Mouse (Mus musculus) urinary bladder, postnatal 0 days (tissue): ENCODE results near the gene Nprl3. TPM values are rescaled to one million over a fixed set of nuclear protein-coding genes. Genes with fewer than 3 reads are reported as not detected.

Experiments used
- polyA plus RNA-seq: library from polyadenylated mRNA; unstranded; fragments of >200 nt; fragmentation: Nextera tagmentation; extraction: Ambion mirVana; gene quantifications from 2 replicates; pipeline ENCODE4 v1.2.1, GENCODE M21; 2015

The Nprl3 gene
- polyA plus RNA-seq: 28.2 and 30.8 TPM in 2 replicates

DNA sequence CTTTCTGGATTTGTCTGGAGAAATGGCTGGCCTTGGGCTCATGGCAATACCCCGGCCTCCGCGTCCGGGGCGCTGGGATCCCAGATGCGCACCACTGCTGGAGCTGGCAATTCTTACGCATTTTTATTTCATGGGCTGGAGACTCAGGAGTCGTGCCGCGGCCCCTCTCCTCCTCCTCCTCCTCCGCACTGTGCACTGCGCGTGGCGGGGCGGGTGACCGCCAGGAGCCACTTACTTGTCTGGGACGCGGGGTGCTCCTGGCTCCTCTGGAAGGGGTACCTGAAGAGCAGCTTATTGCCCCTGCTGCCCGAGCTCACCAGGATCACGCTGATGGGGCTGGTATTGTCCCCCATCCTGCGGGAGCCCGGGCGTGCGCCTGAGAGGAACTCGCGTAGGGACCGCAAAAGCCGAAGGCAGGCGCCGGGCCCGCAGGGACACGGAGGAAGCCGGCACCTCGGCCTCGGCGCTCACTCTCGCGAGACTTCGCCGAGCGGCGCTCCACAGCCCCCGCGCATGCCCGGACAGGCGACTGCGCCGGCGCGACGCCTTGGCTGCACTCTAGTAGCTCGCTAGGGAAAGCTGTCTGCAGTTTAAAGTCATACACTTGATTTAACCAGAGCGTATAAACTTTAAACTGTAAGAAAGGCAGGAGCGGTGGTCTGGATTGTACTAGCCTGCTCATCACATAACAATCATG is at the start of gene Nprl3:
Nprl3 (minus strand) TSS at position 520 of the 697 bp plus-strand sequence.

DNA sequence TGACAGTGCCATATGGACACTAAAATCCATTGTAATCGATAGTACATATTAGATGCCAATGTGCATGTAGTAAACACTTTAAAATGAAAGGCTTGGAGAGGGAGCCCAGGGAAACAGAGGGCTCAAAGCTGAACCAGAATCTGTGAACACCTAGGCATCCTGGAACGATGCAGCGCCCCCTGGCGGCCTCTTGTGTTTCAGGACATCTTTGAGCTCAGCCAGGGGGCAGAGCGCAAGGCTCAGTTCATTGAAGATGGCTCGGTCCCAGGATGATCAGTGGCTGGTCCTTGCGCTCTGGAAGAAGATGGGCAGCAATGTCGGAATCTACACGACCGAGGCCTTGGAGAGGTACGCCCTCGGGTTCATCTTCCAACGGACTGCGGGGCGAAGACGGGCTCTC is 32.4 kb upstream of the Nprl3 start, which contains the start of gene Hbq1a:
Hbq1a (plus strand) TSS at position 205 of the 400 bp plus-strand sequence.

DNA sequence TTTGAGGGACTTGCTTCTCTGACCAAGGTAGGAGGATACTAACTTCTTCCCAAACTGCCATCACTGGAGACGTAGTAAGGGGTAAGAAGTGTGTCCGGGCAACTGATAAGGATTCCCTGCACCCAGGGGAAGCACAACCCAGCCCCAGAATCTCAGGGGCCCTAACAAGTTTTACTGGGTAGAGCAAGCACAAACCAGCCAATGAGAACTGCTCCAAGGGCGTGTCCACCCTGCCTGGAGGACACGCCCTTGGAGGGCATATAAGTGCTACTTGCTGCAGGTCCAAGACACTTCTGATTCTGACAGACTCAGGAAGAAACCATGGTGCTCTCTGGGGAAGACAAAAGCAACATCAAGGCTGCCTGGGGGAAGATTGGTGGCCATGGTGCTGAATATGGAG is 28.7 kb upstream of the Nprl3 start, which contains the start of gene Hba-a2:
Hba-a2 (plus strand) TSS at position 287 of the 400 bp plus-strand sequence.

DNA sequence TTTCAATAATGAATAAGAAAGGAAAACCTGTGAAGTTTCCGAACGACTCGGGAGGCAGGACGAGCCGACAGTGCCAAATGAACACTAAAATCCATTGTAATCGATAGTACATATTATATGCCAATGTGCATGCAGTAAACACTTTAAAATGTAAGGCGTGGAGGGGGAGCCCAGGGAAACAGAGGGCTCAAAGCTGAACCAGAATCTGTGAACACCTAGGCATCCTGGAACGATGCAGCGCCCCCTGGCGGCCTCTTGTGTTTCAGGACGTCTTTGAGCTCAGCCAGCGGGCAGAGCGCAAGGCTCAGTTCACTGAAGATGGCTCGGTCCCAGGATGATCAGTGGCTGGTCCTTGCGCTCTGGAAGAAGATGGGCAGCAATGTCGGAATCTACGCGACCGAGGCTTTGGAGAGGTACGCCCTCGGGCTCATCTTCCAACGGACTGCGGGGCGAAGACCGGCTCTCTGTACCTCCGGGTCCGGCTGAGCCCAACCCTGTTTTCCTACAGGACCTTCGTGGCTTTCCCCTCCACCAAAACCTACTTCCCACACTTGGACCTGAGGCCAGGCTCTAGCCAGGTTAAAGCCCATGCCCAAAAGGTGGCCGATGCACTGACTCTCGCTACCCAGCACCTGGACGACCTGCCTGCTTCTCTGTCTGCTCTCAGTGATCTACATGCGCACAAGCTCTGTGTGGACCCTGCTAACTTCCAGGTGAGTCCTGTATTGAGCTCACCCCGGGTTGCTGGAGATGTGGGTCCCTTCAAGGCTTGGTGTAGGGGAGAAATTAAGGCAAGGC is 19.4 kb upstream of the Nprl3 start, which contains the start of gene Hbq1b:
Hbq1b (plus strand) TSS at position 271 of the 798 bp plus-strand sequence.

DNA sequence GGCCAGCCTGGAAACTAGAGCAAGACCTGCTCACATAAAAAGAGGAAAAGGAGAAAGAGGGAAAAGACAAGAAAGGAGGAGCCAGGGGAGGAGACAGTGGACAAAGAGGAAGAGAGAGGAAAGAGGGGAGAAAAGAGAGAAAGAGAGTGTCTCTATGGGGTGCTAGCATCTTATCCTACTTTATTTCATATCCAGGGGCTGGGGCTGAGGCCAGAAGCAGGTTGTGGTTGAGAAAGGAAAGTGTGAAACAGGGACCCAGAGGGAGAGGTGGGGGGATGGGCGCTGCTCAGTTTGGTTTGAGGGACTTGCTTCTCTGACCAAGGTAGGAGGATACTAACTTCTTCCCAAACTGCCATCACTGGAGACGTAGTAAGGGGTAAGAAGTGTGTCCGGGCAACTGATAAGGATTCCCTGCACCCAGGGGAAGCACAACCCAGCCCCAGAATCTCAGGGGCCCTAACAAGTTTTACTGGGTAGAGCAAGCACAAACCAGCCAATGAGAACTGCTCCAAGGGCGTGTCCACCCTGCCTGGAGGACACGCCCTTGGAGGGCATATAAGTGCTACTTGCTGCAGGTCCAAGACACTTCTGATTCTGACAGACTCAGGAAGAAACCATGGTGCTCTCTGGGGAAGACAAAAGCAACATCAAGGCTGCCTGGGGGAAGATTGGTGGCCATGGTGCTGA is 15.7 kb upstream of the Nprl3 start, which contains the start of gene Hba-a1:
Hba-a1 (plus strand) TSS at position 421 of the 687 bp plus-strand sequence.

GRCm38 (mm10) chr11:32276347-32276746 is 8.8 kb upstream of the Nprl3 start, which contains the start of gene Hba-x:
TSS of gene Hba-x (plus strand) at chr11:32276400.

DNA sequence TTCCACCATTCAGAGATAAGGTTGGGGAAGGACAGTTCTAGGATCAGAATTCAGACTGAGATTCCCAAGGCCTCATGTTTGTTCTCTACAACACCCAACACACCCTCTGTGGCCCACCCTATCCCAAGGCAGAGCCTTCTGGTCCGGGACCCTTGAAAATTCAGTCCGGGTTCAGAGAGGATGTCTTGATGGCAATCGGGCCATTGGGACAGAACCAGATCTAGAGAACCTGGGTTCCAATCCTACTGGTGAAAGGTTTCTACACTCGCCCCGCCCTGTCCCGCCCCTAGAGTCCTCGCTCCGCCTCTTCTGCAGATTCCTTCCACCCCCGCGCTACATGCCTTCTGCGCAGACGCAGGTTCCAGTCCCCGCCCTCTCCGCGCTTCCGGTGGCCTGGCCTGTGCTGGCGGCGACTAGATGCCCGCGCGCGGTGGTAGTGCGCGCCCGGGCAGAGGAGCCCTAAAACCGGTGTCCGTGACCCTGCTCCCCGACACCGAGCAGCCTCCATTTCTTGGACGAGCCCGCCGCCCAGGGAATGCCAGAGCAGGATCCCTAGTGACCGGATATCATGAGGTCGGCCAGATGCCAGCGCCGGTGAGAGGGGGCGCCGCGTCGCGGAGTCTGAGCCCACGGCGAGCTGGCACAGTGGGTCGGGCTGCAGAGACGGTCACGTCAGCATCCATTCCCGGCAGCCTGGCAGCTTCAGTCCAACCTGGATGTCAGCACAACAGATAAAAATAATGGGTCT is 41.2 kb downstream of the Nprl3 start, which contains the start of gene Mpg:
Mpg (plus strand) TSS at position 382 of the 748 bp plus-strand sequence.

GRCm38 (mm10) chr11:32221951-32222409 is 45.5 kb downstream of the Nprl3 start, which contains the start of gene Rhbdf1:
TSS of gene Rhbdf1 (minus strand) at chr11:32222300.

GRCm38 (mm10) chr11:32205058-32205873 is 62.2 kb downstream of the Nprl3 start, which contains the start of gene Snrnp25:
TSS of gene Snrnp25 (plus strand) at chr11:32205415.

DNA sequence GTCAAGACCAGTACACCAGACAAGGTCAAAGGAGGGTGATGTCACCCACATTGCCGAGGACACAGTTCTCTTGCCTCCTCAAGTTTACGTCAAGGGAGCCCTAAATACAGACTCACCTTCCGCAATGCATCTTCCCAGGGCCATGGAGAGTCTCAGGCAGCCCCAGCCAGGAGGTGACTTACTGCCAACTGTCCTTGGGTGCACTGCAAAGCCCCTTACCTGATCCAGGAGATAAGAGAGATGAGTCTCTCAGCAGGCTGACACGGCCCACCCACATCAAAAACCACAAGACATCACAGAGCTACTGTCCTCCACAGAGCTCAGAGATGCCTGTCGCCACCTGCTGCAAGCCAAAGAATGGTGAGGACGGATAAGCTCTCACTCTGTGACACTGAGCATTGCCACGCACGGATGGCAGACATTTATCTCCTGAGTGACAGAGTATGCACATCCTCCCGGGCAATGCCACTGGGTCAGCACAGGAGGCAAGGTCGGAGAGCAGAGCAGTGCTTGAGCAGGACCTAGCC is 67.4 kb downstream of the Nprl3 start, which contains the start of gene Il9r:
Il9r (minus strand) TSS at position 205 of the 527 bp plus-strand sequence.

Other genes starting within 250 kb of the Nprl3 start
- gene Il9r, start 67.4 kb downstream of the Nprl3 start, polyA plus RNA-seq: 0.10 TPM in 1 of 2 replicates, not detected in the other
- 28.1 and 28.8 TPM in 2 replicates for gene Snrnp25, start 62.3 kb downstream of the Nprl3 start, polyA plus RNA-seq
- gene Rhbdf1, start 45.4 kb downstream of the Nprl3 start, polyA plus RNA-seq: 63.6 and 70.8 TPM in 2 replicates
- 20.0 and 25.8 TPM in 2 replicates for gene Mpg, start 41.2 kb downstream of the Nprl3 start, polyA plus RNA-seq
- gene Hba-x, start 8.7 kb upstream of the Nprl3 start, polyA plus RNA-seq: 0.87 and 2.7 TPM in 2 replicates
- gene Hba-a1, start 15.8 kb upstream of the Nprl3 start, polyA plus RNA-seq: 4,399 and 13,070 TPM in 2 replicates
- 0.58 and 1.7 TPM in 2 replicates for gene Hbq1b, start 19.3 kb upstream of the Nprl3 start, polyA plus RNA-seq
- gene Hba-a2, start 28.8 kb upstream of the Nprl3 start, polyA plus RNA-seq: 10,427 and 30,164 TPM in 2 replicates
- gene Hbq1a, start 32.4 kb upstream of the Nprl3 start, polyA plus RNA-seq: 1.2 TPM in 1 of 2 replicates, not detected in the other
- gene Sh3pxd2b, start 80.1 kb upstream of the Nprl3 start, polyA plus RNA-seq: 6.8 and 7.2 TPM in 2 replicates
- gene Ubtd2, start 187.7 kb upstream of the Nprl3 start, polyA plus RNA-seq: 27.4 and 33.6 TPM in 2 replicates